ENCODE assay signal across 8 mouse cellular contexts in genomic region chr11:90002987-90003348, GRCm38 (mm10). TPM values are rescaled to one million over a fixed set of nuclear protein-coding genes. Genes with fewer than 3 reads are reported as not detected.
DNase-seq lines count a peak whose midpoint lies in the region; ATAC-seq and TF ChIP-seq lines count a peak whose summit lies in the region.

No protein-coding gene starts in this region.

- intact Hi-C loops in left cerebral cortex, adult 2 months (cut with DNase I) = no loop called here
- intact Hi-C loops in left cerebral cortex, postnatal 10 days (cut with DNase I) = no loop called here

- no peaks in the 10 kb centered on the region for H3K9me3 ChIP-seq in embryonic facial prominence, embryonic 13.5 days
- no peaks in the 10 kb centered on the region for H3K9me3 ChIP-seq in intestine, embryonic 14.5 days (ENCODE audit: control insufficient read depth, low read length)
- H3K9me3 ChIP-seq in midbrain, postnatal 0 days (ENCODE audit: low read length) = no peaks in the 10 kb centered on the region

- no peak overlapping the region for H3K27ac ChIP-seq in left cerebral cortex, adult 2 months
- H3K27ac ChIP-seq in embryonic facial prominence, embryonic 13.5 days = no peak overlapping the region
- no peak overlapping the region for H3K27ac ChIP-seq in intestine, embryonic 14.5 days (ENCODE audit: low read depth)
- H3K27ac ChIP-seq in midbrain, postnatal 0 days (ENCODE audit: low read depth, low read length) = no peak overlapping the region

- DNase-seq in left cerebral cortex, adult 2 months (ENCODE audit: extremely low spot score in 1 of 2, low spot score in 2 of 2) = no peak
- DNase-seq in left cerebral cortex, postnatal 10 days (ENCODE audit: extremely low spot score in 1 of 2, low spot score in 2 of 2) = no peak
- DNase-seq in intestine, embryonic 14.5 days (ENCODE audit: low spot score) = no peak
- DNase-seq in midbrain, postnatal 0 days (ENCODE audit: low spot score) = no peak
- DNase-seq in layer of hippocampus, postnatal 36 days = no peak
- no peak for DNase-seq in frontal cortex, postnatal 10 days (ENCODE audit: low spot score in 2 of 2)
- no peak for DNase-seq in thymus, postnatal 4 days

- H3K4me2 ChIP-seq in embryonic facial prominence, embryonic 13.5 days = peak overlapping the region; percentile 83
- H3K4me2 ChIP-seq in intestine, embryonic 14.5 days (ENCODE audit: low read length) = peak overlapping the region; percentile 73
- H3K4me2 ChIP-seq in midbrain, postnatal 0 days (ENCODE audit: low read depth, low read length, poor library complexity, severe bottlenecking) = peak overlapping the region; percentile 78

- 10% methylated on average over 8 of the region's 8 CpGs for WGBS in embryonic facial prominence, embryonic 13.5 days
- WGBS in intestine, embryonic 14.5 days = 12% methylated on average over 8 of the region's 8 CpGs
- WGBS in midbrain, postnatal 0 days = 10% methylated on average over 8 of the region's 8 CpGs

- H3K27me3 ChIP-seq in embryonic facial prominence, embryonic 13.5 days = no peaks in the 10 kb centered on the region
- H3K27me3 ChIP-seq in intestine, embryonic 14.5 days (replicated peaks; ENCODE audit: control insufficient read depth, insufficient read depth, low read length) = no peaks in the 10 kb centered on the region
- H3K27me3 ChIP-seq in midbrain, postnatal 0 days (ENCODE audit: insufficient read depth, low read length) = no peaks in the 10 kb centered on the region

- H3K4me1 ChIP-seq in embryonic facial prominence, embryonic 13.5 days = peaks cover 11% of the 10 kb centered on the region
- peaks cover 9% of the 10 kb centered on the region; the same call in 1 of the 2 replicates for H3K4me1 ChIP-seq in intestine, embryonic 14.5 days (replicated peaks; ENCODE audit: control insufficient read depth, insufficient read depth, low read length)
- H3K4me1 ChIP-seq in midbrain, postnatal 0 days (ENCODE audit: insufficient read depth, low read length) = 0 out of 2 replicates have a peak, but pooled peaks cover 6% of the 10 kb centered on the region

- peak overlapping the region; percentile 40 for H3K4me3 ChIP-seq in left cerebral cortex, adult 2 months
- H3K4me3 ChIP-seq in embryonic facial prominence, embryonic 13.5 days = peak overlapping the region; percentile 62
- peak overlapping the region; percentile 36 for H3K4me3 ChIP-seq in intestine, embryonic 14.5 days (ENCODE audit: low read depth, low read length)
- H3K4me3 ChIP-seq in midbrain, postnatal 0 days (ENCODE audit: low read depth, low read length) = peak overlapping the region; percentile 43

- TF ChIP-seq CTCF in left cerebral cortex, adult 2 months (IDR thresholded peaks at IDR 0.05) = no peak
- TF ChIP-seq CTCF in midbrain, postnatal 0 days (IDR thresholded peaks at IDR 0.05) = no peak

- peak overlapping the region; percentile 77 for H3K9ac ChIP-seq in embryonic facial prominence, embryonic 13.5 days
- H3K9ac ChIP-seq in intestine, embryonic 14.5 days (ENCODE audit: low read length) = peak overlapping the region; percentile 47; the same call in 1 of the 2 replicates
- H3K9ac ChIP-seq in midbrain, postnatal 0 days (replicated peaks; ENCODE audit: low read length, poor library complexity, severe bottlenecking) = no peak overlapping the region

- H3K36me3 ChIP-seq in embryonic facial prominence, embryonic 13.5 days = no peaks in the 10 kb centered on the region
- no peaks in the 10 kb centered on the region for H3K36me3 ChIP-seq in intestine, embryonic 14.5 days (ENCODE audit: control insufficient read depth, insufficient read depth, low read length)
- H3K36me3 ChIP-seq in midbrain, postnatal 0 days (ENCODE audit: insufficient read depth, low read length) = no peaks in the 10 kb centered on the region

- ATAC-seq in embryonic facial prominence, embryonic 13.5 days (ENCODE audit: insufficient number of reproducible peaks, insufficient read depth, low FRiP score, low TSS enrichment, low read depth) = 0 out of 2 replicates have a peak, but pooled peaks have one; percentile 10
- ATAC-seq in intestine, embryonic 14.5 days (replicated peaks; ENCODE audit: low FRiP score, low TSS enrichment, low read depth) = no peak; the same call in 1 of the 2 replicates
- no peak for ATAC-seq in midbrain, postnatal 0 days (ENCODE audit: low FRiP score)

RNA-seq across cellular contexts. Expression of gene Pctp, which starts 0.3 kb away (rescaled TPM):
- total RNA-seq in left cerebral cortex, adult 2 months (2021) = 1 to 10 TPM; 1.1 to 1.3 TPM
- under 1 TPM; 0.75 TPM for total RNA-seq in left cerebral cortex, postnatal 10 days (2021)
- 4.7 and 5.0 TPM in 2 replicates for polyA plus RNA-seq in embryonic facial prominence, embryonic 13.5 days (2015; fragmentation: Nextera tagmentation; extraction: Ambion mirVana)
- 9.7 and 10.4 TPM in 2 replicates for polyA plus RNA-seq in intestine, embryonic 14.5 days (2014; fragmentation: Nextera tagmentation; extraction: Ambion mirVana)
- total RNA-seq in midbrain, postnatal 0 days (2014; rRNA removed) = 0.60 and 0.66 TPM in 2 replicates
- polyA plus RNA-seq in midbrain, postnatal 0 days (2015; fragmentation: Nextera tagmentation; extraction: Ambion mirVana) = 0.85 and 0.88 TPM in 2 replicates
- total RNA-seq in layer of hippocampus, postnatal 36 days (2021) = under 1 TPM; 0.68 to 0.77 TPM

RNA-seq across cellular contexts. Expression of gene Tmem100, which starts 27.2 kb away (rescaled TPM):
- 10 to 100 TPM; 15.9 TPM for total RNA-seq in left cerebral cortex, adult 2 months (2021)
- total RNA-seq in left cerebral cortex, postnatal 10 days (2021) = 10 to 100 TPM; 17.9 to 18.4 TPM
- polyA plus RNA-seq in embryonic facial prominence, embryonic 13.5 days (2015; fragmentation: Nextera tagmentation; extraction: Ambion mirVana) = 26.3 and 29.4 TPM in 2 replicates
- polyA plus RNA-seq in intestine, embryonic 14.5 days (2014; fragmentation: Nextera tagmentation; extraction: Ambion mirVana) = 17.3 and 19.2 TPM in 2 replicates
- 7.1 and 9.6 TPM in 2 replicates for total RNA-seq in midbrain, postnatal 0 days (2014; rRNA removed)
- polyA plus RNA-seq in midbrain, postnatal 0 days (2015; fragmentation: Nextera tagmentation; extraction: Ambion mirVana) = 12.5 and 15.0 TPM in 2 replicates
- 10 to 100 TPM; 15.3 to 18.5 TPM for total RNA-seq in layer of hippocampus, postnatal 36 days (2021)
